Mouse (Mus musculus) lung, embryonic 15.5 days (tissue): Measurements from ENCODE around the gene Snrpd3. TPM values are rescaled to one million over a fixed set of nuclear protein-coding genes. Genes with fewer than 3 reads are reported as not detected.
A peak's percentile ranks its signal among the peaks of the same experiment; 100 is the strongest.
"Not testable (repeated sequence)": the region's sequence is repeated elsewhere in the genome, so short reads cannot be mapped to it uniquely, and the experiment has no call there.

Experiments
- ATAC-seq: fragments of 200-750 bp; cut with Nextera tagmentation; 2 replicates; pipeline ENCODE4 v1.8.0; 2017; ENCODE audit warnings: moderate number of reproducible peaks, borderline replicate concordance; ENCODE audit not compliant: low FRiP score, low TSS enrichment; ENCODE audit errors: extremely low read depth
- H3K27ac ChIP-seq: fragments of 300-500 bp; sonication (generic); 2 replicates; pipeline ENCODE4 v1.5.1; 2015; ENCODE audit warnings: moderate library complexity, mild to moderate bottlenecking, inconsistent platforms
- H3K27me3 ChIP-seq: fragments of 300-500 bp; sonication (generic); 2 replicates; pipeline ENCODE4 v1.6.1; 2015; ENCODE audit warnings: inconsistent platforms
- H3K36me3 ChIP-seq: fragments of 300-500 bp; sonication (generic); 2 replicates; pipeline ENCODE4 v1.6.1; 2015; ENCODE audit warnings: inconsistent platforms
- H3K4me1 ChIP-seq: fragments of 300-500 bp; sonication (generic); 2 replicates; pipeline ENCODE4 v1.6.1; 2015; ENCODE audit warnings: inconsistent platforms
- H3K4me2 ChIP-seq: fragments of 300-500 bp; sonication (generic); 2 replicates; pipeline ENCODE4 v1.6.1; 2015; ENCODE audit warnings: inconsistent platforms, mild to moderate bottlenecking, moderate library complexity
- H3K4me3 ChIP-seq: fragments of 300-500 bp; sonication (generic); 2 replicates; pipeline ENCODE4 v1.5.1; 2015; ENCODE audit warnings: mild to moderate bottlenecking, inconsistent platforms
- H3K9ac ChIP-seq: fragments of 300-500 bp; sonication (generic); 2 replicates; pipeline ENCODE4 v1.6.1; 2015; ENCODE audit warnings: inconsistent platforms
- H3K9me3 ChIP-seq: fragments of 300-500 bp; sonication (generic); 2 replicates; pipeline ENCODE4 v1.6.1; 2016; ENCODE audit warnings: inconsistent platforms
- WGBS: fragments of 180-500 bp; shearing (Covaris S2); methylation state at CpG from one replicate; pipeline ENCODE4 v1.1.7; 2015; 5-methylcytosine and 5-hydroxymethylcytosine counted together
- polyA plus RNA-seq: library from polyadenylated mRNA; unstranded; fragments of >200 nt; fragmentation: Nextera tagmentation; extraction: Ambion mirVana; gene quantifications from 2 replicates; pipeline ENCODE4 v1.2.1, GENCODE M21; 2015

Snrpd3 gene
- polyA plus RNA-seq, 1 experiment from 2014 or later, result 158 TPM

DNA sequence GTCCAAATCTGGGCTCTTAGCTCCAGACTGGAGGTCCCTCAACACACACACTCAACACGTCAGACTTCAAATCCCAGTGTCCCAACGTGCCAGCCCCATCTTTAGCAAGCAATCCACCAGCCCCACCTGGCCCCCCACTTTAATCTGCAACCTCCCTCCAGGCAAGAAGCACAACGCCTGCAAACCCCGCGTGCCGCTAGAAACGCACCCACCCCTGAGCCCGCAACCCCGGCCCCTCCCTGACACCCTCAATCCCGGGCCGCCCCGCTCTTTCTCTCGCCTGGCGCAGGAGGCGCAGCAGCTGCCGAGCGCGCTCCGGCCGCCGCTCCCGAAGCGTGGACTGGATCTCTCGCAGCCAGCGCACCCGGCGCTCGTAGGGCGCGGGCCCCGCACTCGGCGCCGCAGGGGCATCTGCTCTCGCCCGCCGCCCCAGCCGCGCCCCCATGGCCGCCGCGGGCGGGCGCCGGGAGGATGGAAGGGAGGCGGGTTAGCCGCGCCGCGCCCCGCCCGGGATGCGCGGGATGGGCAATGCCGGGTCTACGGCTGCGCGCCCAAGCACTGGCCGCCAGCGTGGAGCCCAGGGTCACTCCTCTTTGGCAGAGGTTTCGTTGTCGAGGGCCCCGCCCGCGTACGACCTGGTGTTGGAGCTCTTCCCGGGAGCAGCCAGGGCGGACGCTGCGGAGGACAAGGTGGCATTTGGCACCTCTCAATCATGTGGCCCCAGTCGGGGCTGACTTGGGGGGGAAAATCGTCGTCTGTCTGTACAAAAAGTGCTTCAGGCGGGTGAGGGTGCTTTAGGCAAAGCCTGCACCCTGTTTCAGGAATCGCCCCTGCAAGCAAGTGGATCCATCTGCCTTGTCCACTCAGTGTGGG lies 42.6 kb downstream of the Snrpd3 start, which contains the start of gene Lrrc75b:
TSS of gene Lrrc75b (minus strand) at position 655 of the 873 bp plus-strand sequence.
- H3K4me3 ChIP-seq, result peak within 1 kb of the TSS; percentile 53
- WGBS, result under 1% methylated on average over 75 of the region's 75 CpGs
- no peaks in the 10 kb centered on the region for H3K9me3 ChIP-seq
- peaks cover 28% of the 10 kb centered on the region for H3K4me1 ChIP-seq
- peaks cover 30% of the 10 kb centered on the region for H3K27me3 ChIP-seq
- peak within 1 kb of the TSS; percentile 38 for H3K9ac ChIP-seq
- peak; percentile 29; the same call in 1 of the 2 replicates for ATAC-seq
- peak within 1 kb of the TSS; percentile 99 for H3K4me2 ChIP-seq
- no peak within 1 kb of the TSS for H3K27ac ChIP-seq
- H3K36me3 ChIP-seq, result no peaks in the 10 kb centered on the region

DNA sequence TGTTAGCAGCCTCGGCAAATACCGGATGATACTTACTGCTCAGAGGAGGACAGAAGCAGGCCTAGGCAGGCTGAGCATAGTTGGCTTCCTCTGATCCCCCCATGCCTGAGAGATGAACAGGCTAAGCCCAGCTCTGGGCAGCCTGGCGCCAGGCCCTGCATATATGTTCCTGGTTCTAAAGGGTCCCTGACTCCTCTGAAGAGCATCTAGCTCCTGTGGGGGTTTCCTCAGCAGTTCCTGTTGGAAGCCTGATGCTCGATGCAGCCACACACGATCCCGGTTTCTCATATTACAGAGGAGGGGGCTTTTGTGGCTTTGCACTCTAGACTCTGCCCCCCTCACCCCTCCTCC lies 43.2 kb downstream of the Snrpd3 start:
- H3K36me3 ChIP-seq, result no peaks in the 10 kb centered on the region
- H3K27me3 ChIP-seq, result peaks cover 30% of the 10 kb centered on the region
- WGBS, result 18% methylated on average over 6 of the region's 6 CpGs
- peak overlapping the region; percentile 53 for H3K4me3 ChIP-seq
- peak overlapping the region; percentile 99 for H3K4me2 ChIP-seq
- H3K4me1 ChIP-seq, result peaks cover 28% of the 10 kb centered on the region
- no peak overlapping the region for H3K9ac ChIP-seq
- H3K9me3 ChIP-seq, result no peaks in the 10 kb centered on the region
- H3K27ac ChIP-seq, result no peak overlapping the region
- ATAC-seq, result no peak

DNA sequence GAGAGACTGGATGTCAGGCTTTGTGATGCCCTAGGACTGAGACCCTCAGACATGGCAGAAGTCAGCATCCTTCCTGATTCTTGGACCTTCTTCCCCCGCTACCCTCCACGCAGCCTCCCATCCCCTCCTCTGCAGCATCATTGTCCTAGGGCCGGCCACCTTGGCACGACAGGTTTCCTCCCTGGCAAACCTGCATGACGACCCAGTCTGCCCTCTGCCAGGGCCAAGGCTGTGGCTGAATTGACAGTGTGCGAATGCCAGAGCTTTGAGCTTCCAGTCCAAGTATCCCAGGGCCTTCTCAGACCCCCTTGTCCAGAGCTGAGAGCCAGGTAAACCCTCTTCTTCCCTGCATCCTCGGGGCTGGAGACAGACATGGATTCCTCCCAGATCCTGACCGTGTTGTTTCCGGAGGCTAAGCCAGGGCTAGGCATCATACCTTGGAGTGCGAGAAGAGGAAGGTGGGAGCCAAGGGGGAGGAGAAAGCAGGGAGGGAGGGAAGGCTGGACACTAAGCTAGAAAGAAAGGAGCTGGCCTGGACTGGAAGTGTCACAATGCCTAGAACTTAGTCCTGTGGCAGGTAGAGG lies 43.8 kb downstream of the Snrpd3 start, which contains the start of gene Ggt1:
TSS of gene Ggt1 (plus strand) at position 534 of the 584 bp plus-strand sequence.
- Histone ChIP-seq H3K36me3 (no peaks in the 10 kb centered on the region), H3K4me1 (peaks cover 24% of the 10 kb centered on the region), H3K4me2 (peak within 1 kb of the TSS; percentile 99; the same call in 1 of the 2 replicates), H3K4me3 (no peak within 1 kb of the TSS), H3K9me3 (no peaks in the 10 kb centered on the region), H3K9ac (no peak within 1 kb of the TSS), H3K27ac (no peak within 1 kb of the TSS), H3K27me3 (peaks cover 30% of the 10 kb centered on the region)
- WGBS, result 59% methylated on average over 10 of the region's 10 CpGs
- no peak for ATAC-seq

DNA sequence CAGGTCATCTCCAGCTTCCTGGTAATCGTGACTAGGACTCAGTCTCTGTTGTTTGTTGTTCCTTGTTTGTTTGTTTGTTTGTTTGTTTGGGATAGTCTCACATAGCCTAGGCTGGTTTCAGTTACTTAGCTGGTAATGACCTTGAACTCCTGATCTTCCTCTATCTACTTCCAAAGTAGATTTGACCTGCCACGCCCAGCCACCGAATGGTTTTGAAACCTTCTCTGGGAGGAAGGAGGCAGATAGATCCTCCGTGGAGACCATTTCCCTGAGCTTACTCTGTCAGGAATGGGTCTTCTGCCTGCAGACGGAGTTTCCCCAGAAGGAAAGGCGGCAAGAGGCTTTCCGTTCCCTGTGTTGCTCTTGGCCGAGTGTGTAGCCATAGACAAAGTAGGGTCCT lies 45.2 kb downstream of the Snrpd3 start:
- no peak for ATAC-seq
- peaks cover 17% of the 10 kb centered on the region for H3K4me1 ChIP-seq
- no peak overlapping the region for H3K27ac ChIP-seq
- no peak overlapping the region for H3K4me3 ChIP-seq
- H3K4me2 ChIP-seq, result no peak overlapping the region
- H3K9me3 ChIP-seq, result no peaks in the 10 kb centered on the region
- H3K9ac ChIP-seq, result no peak overlapping the region
- H3K36me3 ChIP-seq, result no peaks in the 10 kb centered on the region
- peaks cover 30% of the 10 kb centered on the region for H3K27me3 ChIP-seq
- WGBS, result 73% methylated on average over 8 of the region's 8 CpGs

DNA sequence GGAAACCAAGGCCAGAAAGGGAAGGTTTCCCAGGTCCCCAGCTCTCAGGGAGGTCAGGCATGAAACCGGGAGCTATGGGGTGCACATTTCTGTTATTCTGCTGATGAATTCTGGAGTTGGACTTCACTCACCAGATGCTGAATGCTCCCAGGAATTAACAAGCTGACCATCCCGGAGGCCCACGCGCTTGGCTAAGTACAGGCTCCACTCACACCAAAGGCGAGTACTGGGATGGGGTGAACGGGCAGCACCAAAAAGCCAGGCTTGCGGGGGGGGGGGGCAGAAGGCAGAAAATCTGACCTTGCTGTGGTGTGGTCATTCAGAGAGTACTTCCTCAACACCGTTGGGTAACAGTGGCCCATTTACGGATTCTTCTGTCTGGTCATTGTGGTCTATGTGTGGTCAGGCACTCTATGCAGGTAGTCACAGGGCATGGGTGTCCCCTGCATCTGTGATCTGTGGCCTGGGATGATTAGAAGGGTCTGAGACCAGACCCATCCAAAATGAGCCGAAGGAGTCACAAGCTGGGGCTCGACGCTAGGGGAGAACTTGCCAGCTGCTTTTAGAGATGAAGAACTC lies 47.4 kb downstream of the Snrpd3 start:
- H3K36me3 ChIP-seq, result no peaks in the 10 kb centered on the region

DNA sequence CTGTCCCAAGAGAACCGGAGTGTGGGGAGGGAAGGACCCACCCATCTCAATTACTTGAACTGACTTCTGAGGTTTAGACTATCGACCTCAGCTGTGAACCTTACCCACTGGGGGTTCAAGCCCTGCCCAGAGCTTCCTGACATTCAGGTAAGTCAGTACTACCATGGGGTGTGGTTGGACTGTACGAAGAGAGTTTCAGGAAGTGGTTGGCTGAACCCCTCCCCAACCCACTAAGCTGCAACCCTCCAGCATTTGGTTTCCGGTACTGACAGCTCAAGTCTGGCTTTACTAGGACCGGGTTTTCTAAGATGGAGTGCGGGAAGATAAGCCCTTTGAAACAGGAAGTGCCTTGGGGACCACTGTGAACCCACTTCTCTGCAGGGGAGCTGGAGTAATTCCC lies 48.1 kb downstream of the Snrpd3 start:
- no peak for ATAC-seq
- Histone ChIP-seq H3K4me1 (peaks cover 1% of the 10 kb centered on the region; the same call in 1 of the 2 replicates), H3K36me3 (no peaks in the 10 kb centered on the region), H3K27ac (no peak overlapping the region), H3K4me3 (no peak overlapping the region), H3K9ac (no peak overlapping the region), H3K4me2 (no peak overlapping the region), H3K9me3 (no peaks in the 10 kb centered on the region), H3K27me3 (peaks cover 14% of the 10 kb centered on the region)
- WGBS, result 55% methylated on average over 6 of the region's 6 CpGs

More for the DNA sequence above, 47.4 kb downstream of the Snrpd3 start:
- Histone ChIP-seq H3K9me3 (no peaks in the 10 kb centered on the region), H3K27me3 (peaks cover 21% of the 10 kb centered on the region), H3K9ac (no peak overlapping the region), H3K4me1 (peaks cover 7% of the 10 kb centered on the region), H3K27ac (no peak overlapping the region), H3K4me3 (no peak overlapping the region), H3K4me2 (no peak overlapping the region)
- ATAC-seq, result no peak
- WGBS, result 85% methylated on average over 12 of the region's 12 CpGs

DNA sequence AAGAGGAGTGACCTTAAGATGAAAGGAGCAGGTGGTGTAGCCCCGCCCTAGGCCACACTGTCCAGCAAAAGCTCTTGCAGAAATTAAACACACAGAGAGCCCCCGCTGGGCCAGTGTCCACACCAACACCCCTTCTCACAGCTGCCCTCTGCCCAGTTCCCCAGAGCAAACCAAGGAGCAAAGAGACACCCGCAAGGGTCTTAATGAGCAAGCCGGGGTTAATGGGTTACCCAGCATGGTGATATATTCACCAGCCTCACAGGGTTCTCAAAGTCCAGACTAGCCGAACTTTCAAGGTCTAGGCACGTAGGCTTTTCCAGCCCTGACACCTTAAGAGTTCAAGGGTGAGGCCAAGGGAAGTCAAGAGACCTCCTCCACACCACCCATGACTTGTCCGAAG lies 48.6 kb downstream of the Snrpd3 start:
- no peak overlapping the region for H3K9ac ChIP-seq
- no peak overlapping the region for H3K4me3 ChIP-seq
- no peak overlapping the region for H3K4me2 ChIP-seq
- H3K36me3 ChIP-seq, result no peaks in the 10 kb centered on the region
- WGBS, result 59% methylated on average over 7 of the region's 7 CpGs
- peaks cover 10% of the 10 kb centered on the region for H3K27me3 ChIP-seq
- no peaks in the 10 kb centered on the region for H3K4me1 ChIP-seq
- ATAC-seq, result no peak
- no peak overlapping the region for H3K27ac ChIP-seq
- no peaks in the 10 kb centered on the region for H3K9me3 ChIP-seq

DNA sequence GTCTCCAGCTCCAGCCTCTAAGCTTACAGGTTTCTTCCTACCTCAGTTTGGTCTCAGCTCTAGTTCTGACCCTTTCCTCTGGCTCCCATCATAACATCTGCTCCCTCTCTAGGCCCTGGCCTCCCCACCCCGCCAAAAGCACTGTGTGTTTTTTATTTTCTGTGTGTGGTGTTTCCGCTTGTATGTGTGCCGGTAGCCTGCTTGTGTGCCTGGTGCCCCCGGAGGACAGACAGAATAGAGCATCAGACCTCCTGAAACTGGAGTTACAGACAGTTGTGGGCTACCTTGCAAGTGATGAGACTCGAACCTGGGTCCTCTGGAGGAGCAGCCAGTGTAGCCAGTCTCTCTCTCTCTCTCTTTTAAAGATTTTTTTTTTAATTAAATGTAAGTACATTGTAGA lies 49.0 kb downstream of the Snrpd3 start:
- WGBS, result 83% methylated on average over 5 of the region's 5 CpGs
- no peak overlapping the region for H3K27ac ChIP-seq
- no peak overlapping the region for H3K9ac ChIP-seq
- no peak overlapping the region for H3K4me2 ChIP-seq
- no peaks in the 10 kb centered on the region for H3K36me3 ChIP-seq
- H3K27me3 ChIP-seq, result peaks cover 5% of the 10 kb centered on the region
- no peaks in the 10 kb centered on the region for H3K4me1 ChIP-seq
- H3K4me3 ChIP-seq, result no peak overlapping the region
- H3K9me3 ChIP-seq, result no peaks in the 10 kb centered on the region
- no peak for ATAC-seq

DNA sequence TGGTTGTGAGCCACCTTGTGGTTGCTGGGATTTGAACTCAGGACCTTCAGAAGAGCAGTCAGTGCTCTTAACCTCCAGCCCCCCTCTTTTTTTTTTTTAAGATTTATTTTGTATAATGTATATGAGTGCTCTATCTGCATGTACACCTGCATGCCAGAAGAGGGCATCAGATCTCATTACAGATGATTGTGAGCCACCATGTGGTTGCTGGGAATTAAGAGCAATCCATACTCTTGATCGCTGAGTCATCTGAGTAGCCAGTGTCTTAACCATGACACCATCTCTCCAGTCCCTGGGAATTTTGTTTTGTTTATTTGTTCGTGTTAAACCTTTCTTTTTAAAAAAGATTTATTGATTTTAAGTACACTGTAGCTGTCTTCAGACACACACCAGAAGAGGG lies 49.4 kb downstream of the Snrpd3 start:
- ATAC-seq, H3K4me2 ChIP-seq, H3K27me3 ChIP-seq, H3K4me3 ChIP-seq, H3K27ac ChIP-seq, H3K36me3 ChIP-seq, H3K9me3 ChIP-seq, H3K4me1 ChIP-seq, H3K9ac ChIP-seq: not testable (repeated sequence)
- WGBS, result 78% methylated on average over 2 of the region's 2 CpGs

DNA sequence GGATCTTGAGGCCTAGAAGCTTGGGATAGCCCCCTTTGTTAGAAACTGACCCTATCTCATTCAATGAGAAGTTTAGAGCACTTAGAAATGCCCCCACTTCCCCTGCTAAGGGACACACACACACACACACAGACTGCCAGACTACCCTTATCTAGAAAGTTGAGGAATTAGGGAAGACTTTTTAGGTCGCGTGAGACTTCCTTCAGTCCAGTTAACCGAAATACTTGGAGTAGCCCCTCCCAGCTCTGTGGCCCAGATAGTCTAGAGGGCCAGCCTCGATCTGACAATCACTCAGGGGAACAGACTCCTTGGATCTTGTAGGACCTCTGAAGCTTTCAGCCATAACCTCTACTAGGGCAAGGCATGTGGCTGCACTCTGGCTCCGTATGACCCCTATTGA lies 50.7 kb downstream of the Snrpd3 start:
- no peak overlapping the region for H3K9ac ChIP-seq
- H3K36me3 ChIP-seq, result no peaks in the 10 kb centered on the region
- H3K9me3 ChIP-seq, result no peaks in the 10 kb centered on the region
- H3K4me3 ChIP-seq, result no peak overlapping the region
- no peak overlapping the region for H3K27ac ChIP-seq
- no peaks in the 10 kb centered on the region for H3K4me1 ChIP-seq
- 26% methylated on average over 5 of the region's 5 CpGs for WGBS
- no peak overlapping the region for H3K4me2 ChIP-seq
- no peak for ATAC-seq
- 0 out of 2 replicates have a peak, but pooled peaks cover 2% of the 10 kb centered on the region for H3K27me3 ChIP-seq

DNA sequence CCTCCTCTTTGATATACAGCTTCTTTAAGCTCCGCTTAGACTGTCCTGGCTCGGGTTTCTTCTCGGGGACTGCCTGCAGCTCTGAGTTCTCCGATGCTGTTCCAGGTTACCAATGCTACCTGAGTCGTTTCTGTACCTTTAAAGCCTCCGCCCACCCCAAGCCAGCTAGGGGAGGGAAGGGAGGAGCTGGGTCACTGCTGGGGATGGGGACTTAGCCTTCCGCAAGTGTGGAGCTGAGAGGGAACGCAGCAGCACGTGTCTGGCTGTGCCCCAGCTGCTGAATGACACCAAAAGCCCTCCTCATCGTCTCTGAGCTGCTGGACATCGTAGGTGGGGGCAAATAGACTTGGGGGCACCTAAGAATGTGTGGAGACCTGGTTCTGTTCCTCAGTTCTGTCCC lies 51.1 kb downstream of the Snrpd3 start:
- Histone ChIP-seq H3K36me3 (no peaks in the 10 kb centered on the region), H3K9ac (no peak overlapping the region), H3K4me3 (no peak overlapping the region), H3K27me3 (no peaks in the 10 kb centered on the region; the same call in 1 of the 2 replicates), H3K4me2 (peak overlapping the region; percentile 11; the same call in 1 of the 2 replicates), H3K4me1 (no peaks in the 10 kb centered on the region), H3K9me3 (no peaks in the 10 kb centered on the region), H3K27ac (no peak overlapping the region)
- no peak for ATAC-seq
- 11% methylated on average over 11 of the region's 11 CpGs for WGBS

DNA sequence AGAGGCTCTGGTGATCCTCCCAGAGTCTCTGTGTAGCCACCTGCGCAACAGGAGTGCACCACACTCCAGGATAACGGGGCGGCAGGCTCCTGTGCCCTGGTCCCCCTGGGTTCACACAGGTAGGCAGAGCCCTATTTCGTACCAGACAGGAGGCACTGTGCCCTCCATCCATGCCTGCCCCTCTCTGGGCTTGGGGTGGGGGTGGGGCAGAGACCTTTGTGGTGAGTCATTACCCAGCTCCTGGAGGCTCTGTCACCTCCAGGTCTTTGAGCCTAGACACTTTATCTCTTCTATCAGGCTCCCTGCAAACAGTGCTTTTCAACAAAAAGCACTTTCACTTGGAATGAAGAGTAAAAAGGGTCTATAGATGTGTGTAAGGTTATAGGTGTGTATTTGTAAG lies 51.5 kb downstream of the Snrpd3 start:
- H3K9me3 ChIP-seq, result no peaks in the 10 kb centered on the region
- WGBS, result 15% methylated on average over 4 of the region's 4 CpGs
- H3K36me3 ChIP-seq, result no peaks in the 10 kb centered on the region
- no peak overlapping the region for H3K9ac ChIP-seq
- H3K4me3 ChIP-seq, result no peak overlapping the region
- no peak overlapping the region for H3K27ac ChIP-seq
- no peaks in the 10 kb centered on the region for H3K4me1 ChIP-seq
- no peaks in the 10 kb centered on the region; the same call in 1 of the 2 replicates for H3K27me3 ChIP-seq
- H3K4me2 ChIP-seq, result peak overlapping the region; percentile 11; the same call in 1 of the 2 replicates
- ATAC-seq, result no peak
